Mouse (Mus musculus) small intestine, adult 2 months (tissue): ENCODE data around the gene Gm10065.

Experiments
- CTCF ChIP-seq: fragments of 200-500 bp; IDR thresholded peaks from 2 replicates; pipeline ENCODE4 v1.5.1; 2012; ENCODE audit warnings: low read depth, mild to moderate bottlenecking, control low read depth, inconsistent platforms, low read length, moderate library complexity, mixed read lengths; ENCODE audit not compliant: insufficient replicate concordance, insufficient read length; ENCODE audit errors: extremely low read depth
- POLR2A ChIP-seq: fragments of 200-500 bp; IDR thresholded peaks from 2 replicates; pipeline ENCODE4 v1.6.1; 2012; ENCODE audit warnings: low read depth, mild to moderate bottlenecking, control low read depth, inconsistent platforms, low read length, moderate library complexity

DNA sequence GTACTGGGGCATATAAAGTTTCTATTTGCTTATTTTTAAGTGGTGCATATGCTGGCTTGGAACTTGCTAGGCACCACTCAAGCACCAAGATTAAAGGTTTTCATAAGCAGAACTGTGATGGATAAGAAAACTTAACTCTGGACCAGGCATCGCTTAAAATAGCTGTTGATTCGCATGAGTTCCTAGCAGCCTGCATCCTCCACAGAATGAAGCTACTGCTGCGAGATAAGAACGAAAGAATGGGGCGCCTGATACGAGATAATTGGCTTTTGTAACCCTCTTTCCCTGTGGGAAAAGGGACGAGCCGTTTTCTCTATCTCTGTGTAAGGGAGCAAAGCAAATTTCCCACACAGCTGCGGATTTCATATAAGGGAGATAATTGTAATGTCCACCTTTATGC is 10.1 kb downstream of the Gm10065 start:
- TF ChIP-seq CTCF (no peak), POLR2A (no peak)
